Mouse (Mus musculus) heart, postnatal 14 days (tissue): ENCODE measurements around the gene Gm17662. TPM values are rescaled to one million over a fixed set of nuclear protein-coding genes. Genes with fewer than 3 reads are reported as not detected.

Experiments
- DNase-seq, 2 experiments: peaks; one replicate each; pipeline ENCODE4 v3.0.0; 2021 to 2022
- intact Hi-C: fragments of 180-260 bp; cut with DNase I; formaldehyde crosslinking; loops from one replicate; pipeline ENCODE4 v1.15.1; 2025
- total RNA-seq, 2 experiments: library from RNA; stranded (reverse); gene quantifications; 2 replicates each; pipeline ENCODE4 v1.2.3; 2021

Gm17662 gene
- total RNA-seq, 2 experiments from 2014 or later, result not detected

GRCm38 (mm10) chr4:104887486-104887885 lies 30.4 kb downstream of the Gm17662 start:
- no peak for DNase-seq
- intact Hi-C loops, result no loop called here

DNA sequence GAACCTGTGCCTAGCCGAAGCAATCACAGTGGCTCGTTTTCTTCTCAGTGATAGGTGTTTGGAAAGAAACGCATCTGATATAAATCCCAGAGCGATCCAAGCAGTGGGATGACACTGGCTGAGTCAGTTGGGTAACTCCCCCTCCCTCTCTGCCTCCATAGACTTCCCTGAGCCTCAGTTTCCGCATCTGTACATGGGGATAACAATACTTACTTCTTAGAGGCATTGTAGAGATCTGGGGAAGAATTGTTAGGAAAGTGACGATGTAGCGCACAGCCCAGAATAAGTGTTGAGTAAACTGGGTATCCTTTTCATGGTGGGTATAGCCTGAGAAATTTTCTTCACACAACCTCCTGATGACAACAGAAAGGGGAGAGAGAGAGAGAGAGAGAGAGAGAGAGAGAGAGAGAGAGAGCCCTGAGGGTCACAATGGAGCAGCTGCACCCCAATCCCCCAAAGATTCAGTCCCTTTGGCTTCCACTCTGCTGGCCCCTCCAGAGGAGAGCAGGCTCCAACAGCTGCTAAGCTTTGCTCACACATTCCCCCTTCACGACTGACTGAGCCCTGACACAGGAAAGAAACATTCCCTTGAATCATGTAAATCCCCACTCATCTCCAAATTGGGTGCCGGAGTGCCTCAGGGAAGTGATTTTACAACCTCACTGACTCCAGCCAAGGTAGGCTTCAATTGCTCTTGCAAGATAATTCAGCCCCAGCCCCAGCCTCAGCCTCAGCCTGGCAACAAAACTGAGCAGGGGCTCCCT lies 31.6 kb downstream of the Gm17662 start:
- DNase-seq, result no peak
- intact Hi-C loops, result no loop called here

- DNase-seq, result peak; percentile 40 to 45
- intact Hi-C loops, result loop anchor here (10.0 kb wide), 1 partner anchor 687 kb away; no protein-coding TSS in a partner anchor
These were observed 34.6 kb downstream of the Gm17662 start for GRCm38 (mm10) chr4:104891708-104892107.

GRCm38 (mm10) chr4:104893588-104893987 lies 36.5 kb downstream of the Gm17662 start:
- intact Hi-C loops, result loop anchor here (10.0 kb wide), 1 partner anchor 689 kb away; no protein-coding TSS in a partner anchor
- DNase-seq, result no peak

DNA sequence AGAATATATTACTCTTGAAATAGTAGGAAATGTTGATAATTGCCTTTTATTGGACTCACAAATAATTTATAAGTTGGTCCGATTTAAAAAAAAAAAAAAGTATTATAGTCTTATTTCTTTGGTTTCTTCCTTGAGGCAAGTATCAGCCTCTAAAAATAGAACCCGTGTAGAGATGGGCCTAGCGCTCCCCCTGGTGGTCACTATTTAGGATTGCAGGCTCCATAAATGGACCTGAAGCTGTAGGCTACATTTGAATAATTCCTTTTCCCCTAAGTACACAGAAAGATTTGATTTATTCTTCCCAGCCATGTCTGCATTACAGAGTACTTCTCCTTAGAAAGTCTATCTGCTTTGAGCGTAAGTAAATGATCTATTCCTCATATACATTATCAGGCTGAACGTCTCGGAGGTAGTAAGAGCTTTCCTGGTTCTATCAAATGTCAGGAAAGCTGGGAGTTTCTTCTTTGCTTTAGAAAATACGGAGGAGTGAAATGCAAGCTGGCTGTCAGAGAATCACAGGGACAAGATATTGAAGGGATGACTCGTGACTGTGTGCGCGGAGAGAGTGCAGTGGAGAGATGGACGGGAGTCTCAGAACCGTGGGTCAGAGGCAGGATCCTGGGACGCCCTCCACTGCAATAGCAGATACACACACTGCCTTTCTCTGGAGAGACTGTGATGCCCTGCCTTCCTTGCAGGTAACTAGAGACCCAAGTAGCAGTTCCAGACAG lies 37.0 kb downstream of the Gm17662 start:
- intact Hi-C loops, result loop anchor here (1.0 to 10.0 kb wide), 3 partner anchors 229 to 689 kb away; no protein-coding TSS in a partner anchor

DNA sequence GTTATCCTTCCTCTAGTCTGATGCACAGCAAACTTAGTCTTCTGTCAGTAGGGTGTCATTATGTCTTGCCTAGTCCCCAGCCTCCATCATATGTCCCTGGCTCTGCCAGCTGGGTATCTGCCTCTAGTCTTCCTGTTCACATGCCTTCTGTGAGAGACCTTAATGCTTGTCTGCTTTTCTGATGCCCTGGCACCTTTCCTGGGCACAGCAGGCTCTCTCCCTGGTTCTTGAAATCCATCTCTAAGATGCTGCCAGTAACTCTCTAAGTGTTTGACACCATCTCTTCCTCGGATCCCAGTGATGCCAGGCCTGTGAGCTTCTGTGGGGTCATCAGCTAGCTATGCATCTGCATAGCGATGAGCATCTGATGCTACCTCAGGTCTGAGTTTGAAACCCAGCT lies 45.7 kb downstream of the Gm17662 start:
- intact Hi-C loops, result no loop called here
- no peak for DNase-seq

More for the DNA sequence above, 37.0 kb downstream of the Gm17662 start:
- DNase-seq, result peak; percentile 47 to 61

- no peak for DNase-seq
- intact Hi-C loops, result no loop called here
These were observed 47.9 kb downstream of the Gm17662 start for GRCm38 (mm10) chr4:104905049-104905448.

Other genes with a start within 250 kb of the Gm17662 start
- gene C8b, start 91.0 kb upstream of the Gm17662 start, total RNA-seq, result not detected
- gene C8a, start 19.1 kb downstream of the Gm17662 start, total RNA-seq, result not detected
- not detected for gene Fyb2, start 56.1 kb downstream of the Gm17662 start, total RNA-seq